Mouse (Mus musculus): ENCODE measurements around the gene Col6a1. TPM values are rescaled to one million over a fixed set of nuclear protein-coding genes. Genes with fewer than 3 reads are reported as not detected.

The Col6a1 gene
- polyA plus RNA-seq, 1 experiment from 2014 or later = 14.2 TPM

GRCm38 (mm10) chr10:76680758-76681650, 45.0 kb downstream of the Col6a1 start:
- H3K4me1 ChIP-seq (ENCODE audit: control insufficient read depth, low read depth, low read length) = no peaks in the 10 kb centered on the region
- no peaks in the 10 kb centered on the region for H3K36me3 ChIP-seq (ENCODE audit: control insufficient read depth, insufficient read depth)
- H3K4me2 ChIP-seq (ENCODE audit: low read depth, low read length) = no peak overlapping the region
- no peak overlapping the region for H3K27ac ChIP-seq (ENCODE audit: low read length)
- H3K9ac ChIP-seq (ENCODE audit: low read depth, low read length) = no peak overlapping the region
- 58% methylated on average over 6 of the region's 6 CpGs for WGBS (ENCODE audit: insufficient replicate concordance)
- ATAC-seq (ENCODE audit: low read depth) = no peak
- H3K4me3 ChIP-seq (ENCODE audit: low read depth, low read length) = no peak overlapping the region
- no peaks in the 10 kb centered on the region for H3K27me3 ChIP-seq (ENCODE audit: control insufficient read depth, insufficient read depth, low read depth, low read length)
- no peaks in the 10 kb centered on the region for H3K9me3 ChIP-seq (replicated peaks; ENCODE audit: control insufficient read depth, low read length)

GRCm38 (mm10) chr10:76678122-76678521, 47.8 kb downstream of the Col6a1 start:
- H3K4me3 ChIP-seq (ENCODE audit: low read depth, low read length) = no peak overlapping the region
- WGBS (ENCODE audit: insufficient replicate concordance) = 51% methylated on average over 7 of the region's 7 CpGs
- no peaks in the 10 kb centered on the region for H3K27me3 ChIP-seq (ENCODE audit: control insufficient read depth, insufficient read depth, low read depth, low read length)
- H3K4me2 ChIP-seq (ENCODE audit: low read depth, low read length) = no peak overlapping the region
- no peak overlapping the region for H3K9ac ChIP-seq (ENCODE audit: low read depth, low read length)
- no peak for ATAC-seq (ENCODE audit: low read depth)
- no peaks in the 10 kb centered on the region for H3K9me3 ChIP-seq (replicated peaks; ENCODE audit: control insufficient read depth, low read length)
- H3K36me3 ChIP-seq (ENCODE audit: control insufficient read depth, insufficient read depth) = no peaks in the 10 kb centered on the region
- H3K27ac ChIP-seq (ENCODE audit: low read length) = no peak overlapping the region
- H3K4me1 ChIP-seq (ENCODE audit: control insufficient read depth, low read depth, low read length) = no peaks in the 10 kb centered on the region

- H3K4me1 ChIP-seq (ENCODE audit: control insufficient read depth, low read depth, low read length) = no peaks in the 10 kb centered on the region
- H3K4me2 ChIP-seq (ENCODE audit: low read depth, low read length) = no peak overlapping the region
- H3K27me3 ChIP-seq (ENCODE audit: control insufficient read depth, insufficient read depth, low read depth, low read length) = no peaks in the 10 kb centered on the region
- no peak overlapping the region for H3K4me3 ChIP-seq (ENCODE audit: low read depth, low read length)
- 44% methylated on average over 2 of the region's 2 CpGs for WGBS (ENCODE audit: insufficient replicate concordance)
- H3K36me3 ChIP-seq (ENCODE audit: control insufficient read depth, insufficient read depth) = no peaks in the 10 kb centered on the region
- H3K27ac ChIP-seq (ENCODE audit: low read length) = no peak overlapping the region
- H3K9ac ChIP-seq (ENCODE audit: low read depth, low read length) = no peak overlapping the region
- no peaks in the 10 kb centered on the region for H3K9me3 ChIP-seq (replicated peaks; ENCODE audit: control insufficient read depth, low read length)
- no peak for ATAC-seq (ENCODE audit: low read depth)
These were observed 50.7 kb downstream of the Col6a1 start for GRCm38 (mm10) chr10:76675268-76675667.

GRCm38 (mm10) chr10:76674581-76674980, 51.4 kb downstream of the Col6a1 start:
- Histone ChIP-seq H3K9ac (ENCODE audit: low read depth, low read length) (no peak overlapping the region), H3K27me3 (ENCODE audit: control insufficient read depth, insufficient read depth, low read depth, low read length) (no peaks in the 10 kb centered on the region), H3K9me3 (replicated peaks; ENCODE audit: control insufficient read depth, low read length) (no peaks in the 10 kb centered on the region), H3K4me2 (ENCODE audit: low read depth, low read length) (no peak overlapping the region), H3K36me3 (ENCODE audit: control insufficient read depth, insufficient read depth) (no peaks in the 10 kb centered on the region), H3K4me3 (ENCODE audit: low read depth, low read length) (no peak overlapping the region), H3K27ac (ENCODE audit: low read length) (no peak overlapping the region), H3K4me1 (ENCODE audit: control insufficient read depth, low read depth, low read length) (no peaks in the 10 kb centered on the region)
- 72% methylated on average over 6 of the region's 6 CpGs for WGBS (ENCODE audit: insufficient replicate concordance)
- ATAC-seq (ENCODE audit: low read depth) = no peak

DNA sequence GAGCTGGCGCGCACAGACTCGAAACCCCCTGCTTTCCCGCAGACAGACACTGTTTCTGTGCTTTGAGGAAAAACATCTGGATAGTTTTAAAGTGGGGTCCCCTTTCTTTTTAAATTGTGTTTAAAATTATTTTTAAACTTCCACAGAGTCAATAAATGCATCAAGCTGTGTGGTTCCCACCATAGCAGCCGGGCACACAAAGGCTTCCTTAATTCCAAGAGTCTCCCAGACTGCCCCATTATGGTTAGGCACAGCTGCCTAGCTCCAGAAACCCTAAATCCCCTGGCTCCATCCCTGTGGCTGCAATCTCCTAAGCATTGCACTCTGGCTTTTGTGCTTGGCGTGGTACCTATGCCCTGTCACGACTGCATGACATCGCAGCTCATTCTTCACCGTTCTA, 54.0 kb downstream of the Col6a1 start:
- 78% methylated on average over 9 of the region's 9 CpGs for WGBS (ENCODE audit: insufficient replicate concordance)
- no peak for ATAC-seq (ENCODE audit: low read depth)
- H3K27ac ChIP-seq (ENCODE audit: low read length) = no peak overlapping the region

GRCm38 (mm10) chr10:76668947-76669284, 57.1 kb downstream of the Col6a1 start:
- H3K4me3 ChIP-seq (ENCODE audit: low read depth, low read length) = no peak overlapping the region
- H3K9me3 ChIP-seq (replicated peaks; ENCODE audit: control insufficient read depth, low read length) = no peaks in the 10 kb centered on the region
- no peak overlapping the region for H3K4me2 ChIP-seq (ENCODE audit: low read depth, low read length)
- no peak for ATAC-seq (ENCODE audit: low read depth)
- WGBS (ENCODE audit: insufficient replicate concordance) = 32% methylated on average over 7 of the region's 7 CpGs
- H3K9ac ChIP-seq (ENCODE audit: low read depth, low read length) = no peak overlapping the region
- H3K27ac ChIP-seq (ENCODE audit: low read length) = no peak overlapping the region
- H3K36me3 ChIP-seq (ENCODE audit: control insufficient read depth, insufficient read depth) = no peaks in the 10 kb centered on the region
- H3K4me1 ChIP-seq (ENCODE audit: control insufficient read depth, low read depth, low read length) = no peaks in the 10 kb centered on the region
- no peaks in the 10 kb centered on the region for H3K27me3 ChIP-seq (ENCODE audit: control insufficient read depth, insufficient read depth, low read depth, low read length)

More for the DNA sequence above, 54.0 kb downstream of the Col6a1 start:
- no peaks in the 10 kb centered on the region for H3K27me3 ChIP-seq (ENCODE audit: control insufficient read depth, insufficient read depth, low read depth, low read length)
- H3K9me3 ChIP-seq (replicated peaks; ENCODE audit: control insufficient read depth, low read length) = no peaks in the 10 kb centered on the region
- no peaks in the 10 kb centered on the region for H3K4me1 ChIP-seq (ENCODE audit: control insufficient read depth, low read depth, low read length)
- no peak overlapping the region for H3K9ac ChIP-seq (ENCODE audit: low read depth, low read length)
- H3K36me3 ChIP-seq (ENCODE audit: control insufficient read depth, insufficient read depth) = no peaks in the 10 kb centered on the region
- no peak overlapping the region for H3K4me2 ChIP-seq (ENCODE audit: low read depth, low read length)
- H3K4me3 ChIP-seq (ENCODE audit: low read depth, low read length) = no peak overlapping the region

DNA sequence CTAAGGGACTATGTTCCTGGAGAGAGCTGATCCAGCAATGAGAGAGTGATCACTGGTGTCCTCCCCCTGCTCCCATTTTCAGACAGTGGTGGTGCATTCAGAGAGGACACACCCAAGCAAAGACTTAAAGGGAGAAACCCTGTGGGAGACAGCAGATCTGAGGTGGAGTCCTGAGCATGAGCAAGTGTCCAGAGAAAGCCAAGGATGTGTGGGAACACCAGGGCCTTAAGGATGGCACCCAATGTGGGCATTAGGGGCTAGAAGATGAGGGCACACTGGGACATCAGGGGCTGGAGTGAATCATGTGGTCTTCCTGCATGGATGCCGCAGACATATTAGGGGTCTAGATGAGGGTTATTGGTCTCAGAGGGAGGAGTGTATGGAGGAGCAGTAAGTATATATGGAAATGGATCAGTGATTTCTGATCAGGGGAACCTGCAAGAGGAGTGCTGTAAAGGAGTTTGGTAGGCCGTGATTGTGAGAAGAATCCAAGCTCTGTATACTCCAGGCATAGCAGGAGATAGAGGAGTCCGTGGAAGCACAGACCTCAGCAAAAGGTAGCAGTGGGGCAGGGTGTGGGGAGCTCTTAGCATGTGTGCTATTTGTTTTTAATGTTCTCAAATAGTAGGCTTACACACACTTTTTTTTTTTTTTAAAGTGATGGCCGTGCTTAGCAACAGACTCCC, 57.6 kb downstream of the Col6a1 start:
- no peaks in the 10 kb centered on the region for H3K4me1 ChIP-seq (ENCODE audit: control insufficient read depth, low read depth, low read length)
- no peak overlapping the region for H3K4me3 ChIP-seq (ENCODE audit: low read depth, low read length)
- no peak overlapping the region for H3K27ac ChIP-seq (ENCODE audit: low read length)
- no peak overlapping the region for H3K9ac ChIP-seq (ENCODE audit: low read depth, low read length)
- H3K36me3 ChIP-seq (ENCODE audit: control insufficient read depth, insufficient read depth) = no peaks in the 10 kb centered on the region
- ATAC-seq (ENCODE audit: low read depth) = no peak
- H3K9me3 ChIP-seq (replicated peaks; ENCODE audit: control insufficient read depth, low read length) = no peaks in the 10 kb centered on the region
- H3K4me2 ChIP-seq (ENCODE audit: low read depth, low read length) = no peak overlapping the region
- 72% methylated on average over 4 of the region's 4 CpGs for WGBS (ENCODE audit: insufficient replicate concordance)
- H3K27me3 ChIP-seq (ENCODE audit: control insufficient read depth, insufficient read depth, low read depth, low read length) = no peaks in the 10 kb centered on the region

- Histone ChIP-seq H3K4me3 (ENCODE audit: low read depth, low read length) (no peak overlapping the region), H3K9ac (ENCODE audit: low read depth, low read length) (no peak overlapping the region), H3K9me3 (replicated peaks; ENCODE audit: control insufficient read depth, low read length) (no peaks in the 10 kb centered on the region), H3K4me1 (ENCODE audit: control insufficient read depth, low read depth, low read length) (no peaks in the 10 kb centered on the region), H3K4me2 (ENCODE audit: low read depth, low read length) (no peak overlapping the region), H3K27me3 (ENCODE audit: control insufficient read depth, insufficient read depth, low read depth, low read length) (no peaks in the 10 kb centered on the region), H3K27ac (ENCODE audit: low read length) (no peak overlapping the region), H3K36me3 (ENCODE audit: control insufficient read depth, insufficient read depth) (no peaks in the 10 kb centered on the region)
- WGBS (ENCODE audit: insufficient replicate concordance) = 56% methylated on average over 1 of the region's 1 CpGs
- no peak for ATAC-seq (ENCODE audit: low read depth)
These were observed 58.7 kb downstream of the Col6a1 start for GRCm38 (mm10) chr10:76667197-76667805.

GRCm38 (mm10) chr10:76665551-76665950, 60.4 kb downstream of the Col6a1 start:
- H3K4me2 ChIP-seq (ENCODE audit: low read depth, low read length) = no peak overlapping the region
- no peak overlapping the region for H3K9ac ChIP-seq (ENCODE audit: low read depth, low read length)
- H3K9me3 ChIP-seq (replicated peaks; ENCODE audit: control insufficient read depth, low read length) = no peaks in the 10 kb centered on the region
- 80% methylated on average over 11 of the region's 11 CpGs for WGBS (ENCODE audit: insufficient replicate concordance)
- no peaks in the 10 kb centered on the region for H3K36me3 ChIP-seq (ENCODE audit: control insufficient read depth, insufficient read depth)
- no peaks in the 10 kb centered on the region for H3K27me3 ChIP-seq (ENCODE audit: control insufficient read depth, insufficient read depth, low read depth, low read length)
- no peak overlapping the region for H3K27ac ChIP-seq (ENCODE audit: low read length)
- no peaks in the 10 kb centered on the region for H3K4me1 ChIP-seq (ENCODE audit: control insufficient read depth, low read depth, low read length)
- ATAC-seq (ENCODE audit: low read depth) = no peak
- H3K4me3 ChIP-seq (ENCODE audit: low read depth, low read length) = no peak overlapping the region
